Mouse (Mus musculus): ENCODE results near the gene Asb15. TPM values are rescaled to one million over a fixed set of nuclear protein-coding genes. Genes with fewer than 3 reads are reported as not detected.

Gene Asb15
- not detected for total RNA-seq (2023)

GRCm38 (mm10) chr6:24528064-24528243 lies at the start of gene Asb15:
Gene Asb15, plus strand, starts transcription at chr6:24528144.

DNA sequence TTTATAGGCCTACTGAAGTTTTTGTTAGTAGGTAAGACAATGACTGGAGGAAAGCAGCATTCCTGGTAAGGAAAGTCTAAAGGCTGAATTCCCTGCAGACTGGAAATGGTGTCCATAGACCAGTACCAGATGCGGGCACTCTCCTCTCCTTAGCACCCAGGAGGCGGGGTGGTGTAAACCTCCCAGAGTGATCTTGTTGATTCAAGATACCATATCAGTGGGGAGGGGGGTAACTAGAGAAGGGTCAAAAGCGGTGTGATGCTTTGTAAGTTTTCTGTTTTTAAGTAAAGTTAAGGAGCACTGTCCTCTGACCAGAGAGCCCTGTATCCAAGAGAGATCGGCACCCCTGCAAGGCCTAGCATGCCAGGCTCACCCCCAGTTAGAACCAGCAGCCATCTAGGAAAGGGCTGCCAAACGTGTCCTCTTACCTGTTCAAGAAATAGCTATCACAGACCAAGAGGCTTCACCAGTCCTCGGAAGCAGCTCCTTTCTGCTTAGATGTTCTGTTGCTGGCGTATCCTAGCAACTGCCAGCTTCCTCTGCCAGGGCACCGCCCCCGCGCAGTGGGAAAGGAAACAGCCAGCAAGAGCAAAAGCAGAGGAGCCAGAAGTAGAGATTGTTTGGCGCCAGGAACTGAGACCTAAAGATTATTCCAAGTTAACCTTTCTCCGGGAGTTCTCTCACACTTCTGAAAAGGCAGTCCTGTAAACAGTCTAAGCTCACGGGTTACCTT lies 13.2 kb upstream of the Asb15 start, which contains the start of gene Iqub:
Gene Iqub (minus strand): TSS at position 516 of the 733 bp plus-strand sequence.

GRCm38 (mm10) chr6:24527155-24528063 lies 535 bp upstream of the Asb15 start, which contains the start of gene Ndufa5:
Gene Ndufa5, minus strand, starts transcription at chr6:24528013.

DNA sequence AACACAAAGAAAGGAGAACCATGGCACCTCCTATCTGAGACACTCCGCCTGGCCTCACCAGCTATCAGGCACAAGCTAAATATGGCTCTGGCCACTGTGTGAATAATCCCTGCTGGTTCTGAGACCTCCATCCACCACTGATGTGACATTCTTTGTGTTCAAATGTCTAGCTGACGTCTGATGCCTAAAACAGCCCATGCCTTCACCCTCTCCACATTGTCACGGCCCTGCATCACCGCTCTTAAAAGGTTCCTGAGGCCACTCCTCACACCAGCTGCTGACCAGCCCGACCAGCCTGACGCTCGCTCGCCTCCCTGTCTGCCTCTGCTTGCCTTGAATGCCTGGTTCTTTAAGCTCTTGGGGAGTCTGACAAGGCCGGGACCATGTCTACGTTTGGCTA lies 69.6 kb downstream of the Asb15 start, which contains the start of gene Lmod2:
Gene Lmod2 (plus strand): TSS at position 263 of the 400 bp plus-strand sequence.

Other genes starting within 250 kb of the Asb15 start
- gene Iqub, start 13.1 kb upstream of the Asb15 start, total RNA-seq (2023) = not detected
- 56.0 TPM for gene Ndufa5, start 131 bp upstream of the Asb15 start, total RNA-seq (2023)
- not detected for gene Lmod2, start 69.6 kb downstream of the Asb15 start, total RNA-seq (2023)
- 54.6 TPM for gene Wasl, start 136.9 kb downstream of the Asb15 start, total RNA-seq (2023)
- gene Hyal6, start 205.1 kb downstream of the Asb15 start, total RNA-seq (2023) = not detected
- gene Hyal4, start 220.2 kb downstream of the Asb15 start, total RNA-seq (2023) = not detected